Mouse (Mus musculus) monocyte, adult 5-6 weeks (primary cell): ENCODE data around the gene Dnajc2. TPM values are rescaled to one million over a fixed set of nuclear protein-coding genes. Genes with fewer than 3 reads are reported as not detected.

ENCODE experiments used
- ATAC-seq: fragments of 153-309, 156-312 bp; replicated peaks from 2 replicates; pipeline ENCODE4 v1.8.0; 2017; ENCODE audit warnings: mild to moderate bottlenecking; ENCODE audit not compliant: low TSS enrichment, insufficient number of reproducible peaks, severe bottlenecking, poor library complexity, low FRiP score
- total RNA-seq: library from RNA; stranded (forward); fragments of 200-1000, 200-491, 200-594 nt; gene quantifications from 3 replicates; pipeline ENCODE4 v1.2.3, GENCODE M21; 2017

The Dnajc2 gene
- total RNA-seq, result 90.7 to 113 TPM (median 108 TPM) in 3 replicates

DNA sequence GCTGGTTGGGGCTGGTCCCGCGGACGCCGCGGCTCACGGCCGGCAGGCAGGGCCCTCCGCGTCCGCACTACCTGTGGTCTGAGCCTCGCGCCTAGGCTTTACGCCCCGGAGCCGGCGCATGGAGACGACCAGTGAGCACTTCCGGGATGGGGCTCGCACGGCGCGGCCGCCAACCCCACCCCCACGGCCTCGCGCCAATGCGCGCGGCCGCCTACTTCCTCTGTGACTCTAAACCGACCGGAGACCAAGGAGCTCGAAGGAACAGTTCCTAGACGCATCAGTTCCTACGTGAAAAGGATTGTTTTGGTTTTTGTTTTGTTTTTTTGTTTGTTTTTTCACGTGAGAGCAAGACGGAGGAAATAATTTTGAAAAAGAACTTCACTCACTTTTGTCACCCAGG, at the start of gene Dnajc2, which contains the start of gene Psmc2:
TSS of gene Dnajc2 (minus strand) at position 199 of the 400 bp plus-strand sequence.
TSS of gene Psmc2 (plus strand) at position 231 of the 400 bp plus-strand sequence.
- peak; percentile 81 for ATAC-seq

DNA sequence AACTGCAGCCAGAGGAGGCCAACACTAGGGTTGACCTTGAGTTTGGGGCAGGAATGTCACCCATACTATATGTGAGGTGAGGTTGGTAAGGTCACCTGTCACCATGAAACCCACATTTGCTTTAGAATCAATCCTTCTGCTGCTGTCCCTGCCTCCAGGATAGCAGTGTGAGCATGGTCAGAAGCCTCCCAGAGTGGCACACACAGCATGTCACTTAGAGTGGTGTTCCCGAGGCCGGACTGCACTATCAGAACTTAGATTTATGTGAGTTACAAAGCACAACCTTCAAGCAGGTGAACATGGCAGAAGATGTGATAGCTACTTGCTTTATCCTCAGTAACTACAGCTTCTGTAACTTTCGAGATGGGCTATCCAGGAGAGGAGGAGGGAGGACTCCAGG, 46.7 kb upstream of the Dnajc2 start:
- ATAC-seq, result no peak

DNA sequence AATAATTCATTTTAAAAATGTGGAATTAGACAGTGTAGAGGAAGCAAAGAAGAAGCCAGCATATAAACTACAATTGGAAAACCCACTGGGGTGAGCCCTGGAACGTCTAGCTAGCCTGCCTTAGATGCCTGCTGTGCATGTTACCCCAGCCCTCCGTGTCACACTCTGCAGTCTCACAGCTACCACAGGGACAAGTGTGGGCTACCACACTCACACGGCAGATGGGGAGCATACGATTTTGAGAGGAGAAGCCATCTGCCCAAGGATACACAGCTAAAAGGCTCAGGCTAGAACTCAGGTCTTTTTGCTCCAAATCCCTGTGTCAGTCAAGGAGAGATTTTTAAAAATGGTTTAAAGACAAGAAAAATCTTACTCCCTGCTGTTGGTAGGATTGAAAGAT, 43.8 kb upstream of the Dnajc2 start:
- no peak for ATAC-seq

- ATAC-seq, result no peak
Observed at GRCm38 (mm10) chr5:21827643-21828042, 42.6 kb upstream of the Dnajc2 start.

GRCm38 (mm10) chr5:21826370-21826769, 41.3 kb upstream of the Dnajc2 start:
- no peak for ATAC-seq

DNA sequence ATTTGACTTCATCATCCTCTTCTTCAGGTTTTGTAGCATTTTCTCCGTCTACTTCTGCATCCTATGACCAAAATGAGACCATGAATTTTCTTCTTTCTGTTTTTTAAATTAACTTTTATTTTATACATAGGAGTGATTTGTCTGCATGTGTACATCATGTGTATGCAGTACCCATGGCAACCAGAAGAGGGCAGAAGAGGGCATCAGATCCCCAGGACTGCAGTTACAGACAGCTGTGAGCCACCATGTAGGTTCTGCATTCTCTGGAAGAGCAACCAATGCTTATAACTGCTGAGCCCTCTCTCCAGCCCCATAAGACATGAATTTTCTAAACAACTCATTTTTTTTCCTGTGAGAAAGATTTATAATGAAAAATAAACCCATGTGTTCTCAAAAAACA, 28.9 kb upstream of the Dnajc2 start:
- no peak for ATAC-seq

DNA sequence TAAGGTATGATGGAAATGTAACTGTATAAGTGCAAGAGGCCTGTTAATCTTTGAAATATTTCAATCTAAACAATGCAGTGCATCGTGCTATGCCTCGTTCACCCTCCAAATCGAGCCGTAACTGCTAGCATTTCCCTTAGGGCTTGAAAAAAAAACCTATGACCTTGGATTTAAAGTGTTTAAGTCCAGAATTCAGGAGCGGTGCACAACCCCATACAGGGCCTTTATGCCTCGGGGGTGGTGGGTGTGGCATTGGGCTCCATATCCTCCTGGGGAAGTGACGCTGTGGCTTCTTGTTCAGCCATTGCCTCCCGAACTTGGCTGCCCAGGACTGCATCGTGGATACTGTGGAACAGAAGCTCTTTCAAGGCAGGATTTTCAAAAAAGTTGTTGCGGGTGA, 25.9 kb upstream of the Dnajc2 start:
- ATAC-seq, result no peak

DNA sequence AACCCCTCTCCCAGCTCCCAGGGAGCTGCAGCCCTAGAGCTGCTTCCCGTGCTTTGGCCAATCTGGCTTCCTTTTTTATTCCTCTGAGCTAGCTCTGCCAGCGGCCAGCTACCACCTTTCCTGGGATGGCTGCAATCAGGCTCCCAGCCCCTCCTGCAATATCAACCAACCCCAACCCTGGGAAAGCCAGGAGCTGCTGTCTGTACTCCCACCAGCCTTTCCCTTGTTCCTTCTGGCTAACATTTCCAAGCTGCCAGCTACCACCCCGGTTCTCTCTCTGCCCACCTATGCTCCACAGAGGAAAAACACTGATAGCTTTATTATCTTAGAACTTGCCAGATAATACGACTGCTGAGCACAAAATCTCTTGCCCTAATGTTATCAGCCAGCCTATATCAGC, 19.8 kb upstream of the Dnajc2 start:
- ATAC-seq, result no peak

DNA sequence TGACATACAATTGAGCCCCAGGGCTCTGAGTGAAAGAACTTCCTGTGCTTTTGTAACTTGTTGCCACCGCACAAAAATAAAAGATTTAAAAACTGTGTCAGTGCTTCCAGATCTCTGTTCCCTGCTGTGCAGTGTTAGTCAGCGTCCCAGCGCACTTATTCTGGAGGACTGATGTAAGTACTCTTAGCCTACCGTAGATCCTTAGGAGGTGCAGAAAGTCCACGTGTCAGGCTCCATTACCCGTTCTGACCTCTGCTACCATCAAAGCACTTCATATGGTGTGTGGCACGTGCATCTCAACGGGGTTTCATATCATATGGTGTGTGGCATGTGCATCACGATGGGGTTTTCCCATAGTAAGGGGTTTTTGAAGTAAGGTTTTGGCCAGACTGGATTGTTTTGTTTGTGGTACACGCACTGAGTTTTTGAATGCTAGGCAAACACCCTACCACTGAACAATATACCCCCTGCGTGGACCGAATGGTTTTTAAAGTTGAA, 18.7 kb upstream of the Dnajc2 start:
- no peak for ATAC-seq

GRCm38 (mm10) chr5:21802907-21803306, 17.9 kb upstream of the Dnajc2 start:
- no peak for ATAC-seq

DNA sequence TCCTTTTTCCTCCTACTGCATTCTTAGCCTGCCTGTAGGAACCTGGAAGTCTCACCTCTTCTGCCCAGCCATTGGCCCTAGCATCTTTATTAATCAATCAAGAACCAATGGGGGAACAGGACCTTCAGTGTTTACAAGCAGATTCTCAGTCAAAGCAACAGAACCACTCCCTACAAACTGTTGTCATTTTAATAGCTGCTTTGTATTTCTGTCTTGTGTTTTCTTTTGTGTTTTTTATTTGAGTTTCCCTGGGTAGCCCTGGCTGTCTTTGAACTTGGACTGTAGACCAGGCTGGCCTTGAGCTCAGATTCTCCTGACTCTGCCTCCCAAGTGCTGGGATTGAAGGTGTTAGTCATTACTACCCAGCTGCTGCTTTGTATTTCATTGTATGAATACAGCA, 7.1 kb upstream of the Dnajc2 start:
- ATAC-seq, result no peak

DNA sequence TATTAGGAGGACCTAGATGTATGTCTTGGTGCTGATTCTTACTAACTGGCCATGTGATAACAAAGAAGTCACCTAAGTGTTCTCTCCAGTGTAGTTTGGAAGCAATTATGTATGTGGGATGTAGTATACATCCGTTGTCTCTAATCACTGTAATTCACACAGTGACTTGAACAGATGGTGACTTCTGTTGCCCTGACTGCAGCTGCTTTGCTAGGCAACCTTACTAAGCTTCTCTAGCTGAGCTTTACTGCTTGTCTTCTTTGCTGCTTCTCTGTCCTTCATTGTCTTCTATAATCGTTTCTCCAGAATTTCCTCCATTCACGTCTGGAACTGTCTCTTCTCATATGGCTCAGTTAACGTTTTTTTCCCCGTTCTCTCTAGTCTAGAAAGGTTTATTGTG, 4.0 kb upstream of the Dnajc2 start:
- no peak for ATAC-seq

DNA sequence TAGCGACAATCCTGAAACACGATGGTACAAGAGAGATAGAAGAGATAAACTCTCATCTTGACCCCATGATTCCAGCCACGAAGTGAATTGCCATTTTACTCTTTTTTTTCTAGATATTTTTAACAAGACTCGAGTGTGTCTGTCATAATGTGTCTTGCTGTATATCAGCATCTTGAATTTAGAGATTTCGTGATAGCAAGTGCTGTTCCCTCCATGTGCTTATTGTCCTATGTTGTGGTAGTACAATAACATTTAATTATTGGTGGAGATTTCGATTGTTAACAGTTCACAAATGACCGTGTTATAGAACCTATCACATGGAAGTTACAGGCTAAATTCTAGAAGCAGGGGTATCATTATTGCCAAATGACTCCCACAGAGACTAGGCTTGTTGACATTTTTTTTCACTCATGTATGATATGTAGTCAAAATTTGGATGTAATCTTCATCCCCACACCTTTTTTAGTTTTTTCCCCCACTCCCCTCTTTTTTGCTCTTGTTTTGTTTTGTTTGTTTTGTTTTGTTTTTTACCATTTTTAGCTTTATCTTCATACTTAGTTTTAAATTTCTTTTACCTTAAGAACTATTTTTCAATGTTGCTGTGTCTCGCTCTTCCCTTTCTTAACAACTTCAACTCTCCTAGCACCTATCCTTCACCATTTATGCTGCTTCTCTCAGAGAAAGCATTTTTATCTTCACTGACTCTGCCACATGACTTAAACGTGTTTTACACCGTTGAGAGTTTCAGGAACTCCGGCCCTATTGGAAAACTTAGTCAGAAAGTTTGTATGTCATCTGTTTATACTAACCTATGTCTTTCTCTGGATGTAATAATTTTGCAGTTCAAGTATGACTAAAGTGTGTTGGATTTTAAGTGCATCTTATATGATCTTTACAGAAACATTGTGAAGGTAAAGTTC, 2.4 kb upstream of the Dnajc2 start:
- ATAC-seq, result no peak

- peak; percentile 87 for ATAC-seq
Observed at GRCm38 (mm10) chr5:21786258-21787185, 1.5 kb upstream of the Dnajc2 start.

- no peak for ATAC-seq
Observed at GRCm38 (mm10) chr5:21785776-21786175, 725 bp upstream of the Dnajc2 start.

DNA sequence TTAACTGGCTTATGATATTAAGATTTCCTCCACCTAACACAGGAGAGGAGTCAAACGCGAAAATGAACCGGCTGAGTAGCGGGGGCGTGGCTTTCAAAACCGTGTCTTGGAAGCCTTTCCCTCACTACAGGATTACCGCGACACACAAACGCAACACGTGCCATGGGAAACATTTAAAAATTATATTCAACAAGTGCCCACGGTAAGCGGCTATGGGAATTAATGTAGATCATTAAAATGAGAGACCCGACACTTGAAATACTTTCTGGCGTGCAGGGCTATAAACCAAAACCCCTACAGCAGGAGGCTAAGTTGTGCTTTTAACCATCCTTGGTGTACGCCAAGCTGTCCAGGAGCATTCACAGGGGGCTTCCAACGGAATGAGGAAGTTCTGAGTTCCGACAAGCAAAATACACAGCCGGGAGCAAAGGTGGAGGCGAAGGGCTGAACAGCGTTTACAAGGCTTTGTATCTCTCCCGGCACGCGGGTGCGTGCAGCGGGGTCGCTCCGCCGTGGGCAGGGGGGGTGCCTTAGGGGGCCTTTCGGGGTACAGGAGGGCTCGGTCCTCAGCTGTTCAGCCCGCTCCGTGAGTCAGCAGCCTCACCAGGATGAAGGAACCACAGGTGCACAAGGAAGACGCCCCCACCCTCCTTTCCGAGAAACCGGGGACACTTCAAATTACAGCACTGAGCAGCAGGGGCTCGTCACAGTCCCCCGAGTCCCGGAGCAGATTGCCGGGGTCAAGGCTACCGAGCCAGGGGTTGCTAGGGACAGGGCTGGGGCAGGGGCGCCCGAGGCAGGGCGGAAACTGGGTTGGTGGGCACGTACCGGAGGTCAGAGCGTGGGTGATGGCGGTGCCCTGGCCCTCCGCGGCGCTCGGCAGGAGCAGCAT, 644 bp downstream of the Dnajc2 start:
- 0 out of 2 replicates have a peak, but pooled peaks have one; percentile 1 for ATAC-seq

DNA sequence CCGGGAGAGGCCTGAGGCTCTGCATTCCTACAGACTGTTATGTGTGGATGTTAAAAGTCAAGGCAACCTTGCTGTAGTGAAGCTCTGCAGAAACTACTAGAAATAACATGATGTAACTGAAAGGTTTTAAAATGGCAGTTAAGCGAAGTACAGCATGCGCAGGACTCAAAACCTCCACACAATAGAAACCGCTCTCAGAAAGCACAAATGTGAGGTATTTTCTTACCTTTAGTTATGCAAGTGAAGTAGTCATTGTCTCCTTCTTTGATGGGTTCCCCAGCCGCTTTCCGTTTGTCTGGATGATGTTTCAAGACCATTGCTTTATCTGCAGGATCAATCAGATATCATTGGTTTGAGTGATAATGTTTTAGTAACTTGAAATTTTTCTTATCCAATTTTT, 8.6 kb downstream of the Dnajc2 start:
- ATAC-seq, result no peak

DNA sequence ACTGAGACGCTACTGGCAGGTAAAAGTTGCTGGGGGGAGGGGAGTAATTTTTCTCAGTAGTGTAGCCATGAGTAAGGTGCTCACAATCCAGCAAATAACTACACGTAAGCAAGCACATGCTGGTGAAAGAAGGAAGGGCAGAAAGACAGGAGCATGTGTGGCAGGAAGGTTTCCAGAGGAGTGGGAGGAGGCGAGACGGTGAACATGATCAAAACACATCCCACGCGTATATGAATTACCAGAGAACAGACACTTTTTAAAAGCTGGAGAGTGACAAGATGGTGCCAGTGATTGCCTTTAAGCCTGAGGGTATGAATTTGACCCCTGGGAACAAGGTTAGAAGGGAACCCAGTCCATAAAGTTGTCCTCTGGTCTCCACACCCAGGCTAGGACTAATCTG, 15.2 kb downstream of the Dnajc2 start:
- no peak for ATAC-seq
